Mouse (Mus musculus): Measurements from ENCODE around the gene Ptgr2. TPM values are rescaled to one million over a fixed set of nuclear protein-coding genes. Genes with fewer than 3 reads are reported as not detected.

Gene Ptgr2
- polyA plus RNA-seq (2012; rRNA removed): 13.6 and 23.7 TPM in 2 replicates

DNA sequence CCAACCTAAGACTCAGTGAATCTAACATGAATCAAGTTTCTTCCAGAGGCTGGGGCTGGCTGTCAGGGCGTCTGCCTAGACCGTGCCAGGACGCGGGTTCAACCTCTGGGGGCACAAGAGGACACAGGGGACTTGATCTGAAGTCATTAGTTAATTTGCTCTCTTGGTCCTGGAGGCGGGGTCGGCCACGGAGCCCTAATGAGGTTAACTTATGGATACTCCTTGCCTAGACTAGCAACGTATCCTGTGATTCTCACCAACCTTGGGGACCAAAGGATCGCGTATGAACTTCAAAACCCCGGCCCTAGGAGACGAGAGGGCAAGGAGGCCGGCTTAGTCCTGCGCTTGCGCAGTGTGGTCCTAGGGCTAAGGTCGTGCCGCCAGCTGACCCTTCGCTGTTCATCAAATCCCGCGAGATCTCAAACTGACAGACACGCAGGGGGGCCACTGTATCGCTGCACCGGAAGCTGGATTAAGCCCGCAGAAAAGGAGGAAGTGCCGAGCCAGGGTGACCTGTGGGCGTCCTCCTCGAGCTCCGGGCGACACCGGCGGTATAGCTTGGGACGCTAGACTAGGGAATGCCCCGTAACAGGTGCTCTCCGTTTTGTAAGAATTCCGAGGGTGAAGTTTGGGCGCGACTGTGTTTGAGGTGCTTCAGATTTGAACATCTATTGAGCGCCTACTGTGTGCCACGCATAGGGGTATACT lies at the start of gene Ptgr2:
Gene Ptgr2 (plus strand): TSS at position 348 of the 708 bp plus-strand sequence.

DNA sequence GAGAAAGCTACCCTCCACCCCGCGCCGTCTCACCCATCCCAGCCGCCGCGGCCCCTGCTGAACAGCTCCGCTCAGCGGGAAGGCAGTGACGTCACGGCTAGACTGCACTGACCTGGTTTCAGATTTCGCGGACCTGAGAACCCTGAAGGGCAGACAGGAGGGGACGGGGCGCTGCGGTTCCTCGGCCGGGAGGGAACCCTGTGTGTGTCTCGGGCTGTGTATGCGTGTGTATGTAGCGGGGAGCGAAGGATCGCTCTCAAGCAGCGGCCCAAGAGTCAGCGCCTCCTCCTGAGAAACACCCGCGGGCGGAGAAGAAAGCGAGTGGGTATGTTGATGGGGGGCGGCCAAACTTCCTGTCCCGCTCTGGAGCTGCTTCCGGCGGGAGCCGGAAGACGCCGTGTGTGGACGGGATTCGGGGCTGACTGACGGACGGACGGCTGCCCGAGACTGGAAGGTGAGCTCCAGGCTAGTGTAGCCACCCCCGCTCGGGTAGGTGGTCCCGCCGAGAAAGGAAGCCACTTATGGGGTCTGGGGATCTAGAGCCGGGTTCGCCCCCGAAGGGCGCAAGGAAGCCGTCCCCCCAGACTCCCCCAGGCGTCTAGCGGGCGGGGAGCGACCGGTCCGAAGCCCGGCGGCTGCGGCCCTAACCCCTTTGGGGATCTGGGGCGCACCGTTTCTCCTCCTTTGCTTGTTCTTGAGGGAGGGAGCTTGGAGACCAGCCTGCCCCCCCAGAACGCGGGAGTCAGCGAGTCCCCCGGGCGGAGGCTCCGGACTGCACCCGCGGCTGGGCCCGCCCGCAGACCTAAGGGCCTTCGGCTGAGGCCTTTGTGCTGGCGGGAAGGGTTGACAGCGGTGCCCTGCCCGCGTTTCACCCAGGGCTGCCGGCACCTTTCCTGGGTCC lies 31.9 kb downstream of the Ptgr2 start, which contains the start of gene Zfp410:
Gene Zfp410 (plus strand): TSS at position 132 of the 901 bp plus-strand sequence.

DNA sequence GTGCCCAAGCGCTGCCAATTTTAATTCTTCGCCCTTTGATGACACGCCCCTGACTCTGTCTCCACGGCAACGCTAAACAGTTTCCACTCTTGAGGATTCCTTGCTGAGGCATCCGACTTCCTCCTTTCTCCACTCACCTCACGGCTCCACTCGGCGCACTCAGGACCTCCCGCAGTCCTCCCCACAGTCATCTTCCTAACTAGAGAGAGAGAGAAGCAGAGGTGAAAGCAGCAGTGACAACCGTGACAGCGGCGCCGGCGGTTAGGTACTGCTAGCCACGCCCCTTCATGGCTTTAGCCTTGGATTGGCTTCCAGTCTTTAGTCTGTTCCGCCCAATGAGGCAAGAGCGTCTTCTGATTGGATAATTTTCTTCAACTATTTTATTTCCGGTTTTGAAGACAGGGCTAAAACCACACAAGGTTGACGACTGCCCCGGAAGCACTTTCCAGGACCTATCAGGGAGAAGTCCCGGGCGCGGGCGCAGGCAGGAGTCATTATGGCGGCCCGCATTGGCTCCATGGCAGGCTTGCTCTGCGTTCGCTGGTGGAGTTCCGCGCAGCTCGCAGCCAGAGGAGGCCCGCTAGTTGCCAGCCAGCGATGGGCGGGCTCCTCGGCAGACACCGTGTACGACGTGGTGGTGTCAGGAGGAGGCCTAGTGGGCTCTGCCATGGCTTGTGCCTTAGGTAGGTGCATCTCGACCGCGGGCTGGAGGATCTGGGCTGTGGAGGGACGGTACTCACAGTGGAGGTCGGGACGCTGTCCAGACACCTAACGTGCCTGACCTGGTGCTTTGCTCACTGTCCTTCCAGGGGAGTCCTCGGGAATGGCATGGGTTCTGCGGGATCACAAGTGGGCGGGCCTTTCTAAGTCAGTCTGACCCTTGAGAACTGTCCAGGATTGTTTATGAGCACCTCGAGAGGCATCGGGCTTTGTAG lies 76.8 kb downstream of the Ptgr2 start, which contains the start of the genes Coq6 and Fam161b:
Gene Coq6 (plus strand): TSS at position 103 of the 935 bp plus-strand sequence.
Gene Fam161b (minus strand): TSS at position 279 of the 935 bp plus-strand sequence.

Other genes starting within 250 kb of the Ptgr2 start
- 0.47 and 0.96 TPM in 2 replicates for gene Acot4, start 246.9 kb upstream of the Ptgr2 start, polyA plus RNA-seq (2012; rRNA removed)
- not detected in 2 replicates for gene Gm49366, start 246.3 kb upstream of the Ptgr2 start, polyA plus RNA-seq (2012; rRNA removed)
- 0.20 and 0.31 TPM in 2 replicates for gene Acot3, start 233.1 kb upstream of the Ptgr2 start, polyA plus RNA-seq (2012; rRNA removed)
- not detected in 2 replicates for gene Acot5, start 215.9 kb upstream of the Ptgr2 start, polyA plus RNA-seq (2012; rRNA removed)
- gene Acot6, start 184.6 kb upstream of the Ptgr2 start, polyA plus RNA-seq (2012; rRNA removed): 2.1 and 2.7 TPM in 2 replicates
- gene Dnal1, start 170.9 kb upstream of the Ptgr2 start, polyA plus RNA-seq (2012; rRNA removed): 12.2 and 13.2 TPM in 2 replicates
- gene Pnma1, start 136.7 kb upstream of the Ptgr2 start, polyA plus RNA-seq (2012; rRNA removed): 0.93 and 2.0 TPM in 2 replicates
- gene Elmsan1, start 66.4 kb upstream of the Ptgr2 start, polyA plus RNA-seq (2012; rRNA removed): 8.9 and 10.4 TPM in 2 replicates
- gene Zfp410, start 31.6 kb downstream of the Ptgr2 start, polyA plus RNA-seq (2012; rRNA removed): 89.7 and 101 TPM in 2 replicates
- gene Coq6, start 76.4 kb downstream of the Ptgr2 start, polyA plus RNA-seq (2012; rRNA removed): 33.5 and 43.3 TPM in 2 replicates
- gene Fam161b, start 76.6 kb downstream of the Ptgr2 start, polyA plus RNA-seq (2012; rRNA removed): 8.0 and 9.2 TPM in 2 replicates
- gene Entpd5, start 123.8 kb downstream of the Ptgr2 start, polyA plus RNA-seq (2012; rRNA removed): 7.3 and 10.6 TPM in 2 replicates
- 1.4 and 1.5 TPM in 2 replicates for gene Bbof1, start 123.8 kb downstream of the Ptgr2 start, polyA plus RNA-seq (2012; rRNA removed)
- gene Rnf113a2, start 132.0 kb downstream of the Ptgr2 start, polyA plus RNA-seq (2012; rRNA removed): 20.2 and 37.6 TPM in 2 replicates
- 7.4 and 15.0 TPM in 2 replicates for gene Aldh6a1, start 165.8 kb downstream of the Ptgr2 start, polyA plus RNA-seq (2012; rRNA removed)
- 16.1 and 20.4 TPM in 2 replicates for gene Lin52, start 166.2 kb downstream of the Ptgr2 start, polyA plus RNA-seq (2012; rRNA removed)